Mouse (Mus musculus) hindbrain, postnatal 0 days (tissue): ENCODE measurements at regions not wholly inside any gene's neighbourhood (a gene's known extent, or its start where the extent isn't known, plus 50 kb on each side); places are given as distances from the start of the nearest gene placed in this dataset.

Experiments used
- ATAC-seq: fragments of 200-750 bp; cut with Nextera tagmentation; 2 replicates; pipeline ENCODE4 v1.8.0; 2017; ENCODE audit warnings: mild to moderate bottlenecking, moderate TSS enrichment, moderate library complexity
- DNase-seq: peaks from one replicate; pipeline ENCODE4 v3.0.0-alpha.2; 2015; ENCODE audit warnings: low spot score
- H3K27ac ChIP-seq: fragments of 300-500 bp; sonication (generic); 2 replicates; pipeline ENCODE4 v1.5.1; 2014; ENCODE audit warnings: mild to moderate bottlenecking
- H3K27me3 ChIP-seq: fragments of 300-500 bp; sonication (generic); 2 replicates; pipeline ENCODE4 v1.6.1; 2014; ENCODE audit warnings: low read length, mixed read lengths; ENCODE audit not compliant: insufficient read depth
- H3K36me3 ChIP-seq: fragments of 300-500 bp; sonication (generic); 2 replicates; pipeline ENCODE4 v1.6.1; 2014; ENCODE audit warnings: low read length, mixed read lengths; ENCODE audit not compliant: insufficient read depth
- H3K4me1 ChIP-seq: fragments of 300-500 bp; sonication (generic); 2 replicates; pipeline ENCODE4 v1.6.1; 2014; ENCODE audit warnings: antibody characterized with exemption, low read length, mixed read lengths; ENCODE audit not compliant: insufficient read depth
- H3K4me2 ChIP-seq: fragments of 300-500 bp; sonication (generic); 2 replicates; pipeline ENCODE4 v1.6.1; 2014; ENCODE audit warnings: low read depth, mild to moderate bottlenecking, low read length, moderate library complexity, mixed read lengths
- H3K4me3 ChIP-seq: fragments of 300-500 bp; sonication (generic); 2 replicates; pipeline ENCODE4 v1.5.1; 2014; ENCODE audit warnings: low read length
- H3K9ac ChIP-seq: fragments of 300-500 bp; sonication (generic); replicated peaks from 2 replicates; pipeline ENCODE4 v1.6.1; 2014; ENCODE audit warnings: mild to moderate bottlenecking, low read length, moderate library complexity, mixed read lengths
- H3K9me3 ChIP-seq: fragments of 300-500 bp; sonication (generic); 2 replicates; pipeline ENCODE4 v1.6.1; 2016; ENCODE audit warnings: low read length, mixed read lengths
- CTCF ChIP-seq: IDR thresholded peaks from 2 replicates; pipeline ENCODE4 v1.5.1; 2016; ENCODE audit warnings: antibody characterized with exemption, control low read depth, low read depth
- WGBS: fragments of 180-500 bp; shearing (Covaris S2); extraction: QIAGEN DNeasy Blood & Tissue Kit; methylation state at CpG from one replicate; pipeline ENCODE4 v1.1.7; 2014; 5-methylcytosine and 5-hydroxymethylcytosine counted together

- Histone ChIP-seq H3K27me3 (no peaks in the 10 kb centered on the region), H3K9me3 (no peaks in the 10 kb centered on the region), H3K4me3 (no peak overlapping the region), H3K4me1 (no peaks in the 10 kb centered on the region), H3K27ac (no peak overlapping the region), H3K9ac (no peak overlapping the region), H3K36me3 (no peaks in the 10 kb centered on the region), H3K4me2 (no peak overlapping the region)
- DNase-seq, result no peak
- 67% methylated on average over 10 of the region's 10 CpGs for WGBS
- ATAC-seq, result no peak
- no peak for TF ChIP-seq CTCF
Observed at GRCm38 (mm10) chr6:141126614-141127396, 122.3 kb upstream of the Pde3a start.

- Histone ChIP-seq H3K9me3 (no peaks in the 10 kb centered on the region), H3K4me1 (no peaks in the 10 kb centered on the region), H3K9ac (no peak overlapping the region), H3K4me2 (no peak overlapping the region), H3K27me3 (no peaks in the 10 kb centered on the region), H3K36me3 (no peaks in the 10 kb centered on the region), H3K27ac (no peak overlapping the region), H3K4me3 (no peak overlapping the region)
- TF ChIP-seq CTCF, result no peak
- DNase-seq (no peak), ATAC-seq (no peak)
- WGBS, result 77% methylated on average over 1 of the region's 1 CpGs
Observed at GRCm38 (mm10) chr6:141129596-141129995, 119.5 kb upstream of the Pde3a start.

- no peak overlapping the region for H3K9ac ChIP-seq
- peaks cover 3% of the 10 kb centered on the region; the same call in 1 of the 2 replicates for H3K4me1 ChIP-seq
- H3K27ac ChIP-seq, result no peak overlapping the region
- no peak overlapping the region for H3K4me3 ChIP-seq
- no peak for TF ChIP-seq CTCF
- ATAC-seq (no peak), DNase-seq (no peak)
- H3K4me2 ChIP-seq, result no peak overlapping the region
- WGBS, result 58% methylated on average over 6 of the region's 6 CpGs
- H3K9me3 ChIP-seq, result no peaks in the 10 kb centered on the region
- H3K36me3 ChIP-seq, result no peaks in the 10 kb centered on the region
- H3K27me3 ChIP-seq, result no peaks in the 10 kb centered on the region
Observed at GRCm38 (mm10) chr6:141134176-141134575, 114.9 kb upstream of the Pde3a start.

- DNase-seq (peak; percentile 5), ATAC-seq (no peak)
- Histone ChIP-seq H3K27me3 (no peaks in the 10 kb centered on the region), H3K9ac (no peak overlapping the region), H3K4me3 (no peak overlapping the region), H3K36me3 (no peaks in the 10 kb centered on the region), H3K4me1 (peaks cover 3% of the 10 kb centered on the region; the same call in 1 of the 2 replicates), H3K4me2 (no peak overlapping the region), H3K27ac (no peak overlapping the region), H3K9me3 (no peaks in the 10 kb centered on the region)
- no peak for TF ChIP-seq CTCF
- WGBS, result 61% methylated on average over 12 of the region's 12 CpGs
Observed at GRCm38 (mm10) chr6:141136664-141137375, 112.2 kb upstream of the Pde3a start.

GRCm38 (mm10) chr6:141141016-141141415 lies 108.1 kb upstream of the Pde3a start:
- Histone ChIP-seq H3K9me3 (no peaks in the 10 kb centered on the region), H3K27ac (no peak overlapping the region), H3K4me1 (peaks cover 3% of the 10 kb centered on the region; the same call in 1 of the 2 replicates), H3K36me3 (no peaks in the 10 kb centered on the region), H3K9ac (no peak overlapping the region), H3K4me3 (no peak overlapping the region), H3K27me3 (no peaks in the 10 kb centered on the region), H3K4me2 (no peak overlapping the region)
- no peak for TF ChIP-seq CTCF
- ATAC-seq (no peak), DNase-seq (no peak)
- 93% methylated on average over 22 of the region's 22 CpGs for WGBS

GRCm38 (mm10) chr6:141148417-141149169 lies 100.5 kb upstream of the Pde3a start:
- no peaks in the 10 kb centered on the region for H3K4me1 ChIP-seq
- H3K27ac ChIP-seq, result no peak overlapping the region
- WGBS, result 42% methylated on average over 5 of the region's 5 CpGs
- H3K4me3 ChIP-seq, result no peak overlapping the region
- H3K9me3 ChIP-seq, result no peaks in the 10 kb centered on the region
- no peaks in the 10 kb centered on the region for H3K27me3 ChIP-seq
- H3K4me2 ChIP-seq, result no peak overlapping the region
- DNase-seq (no peak), ATAC-seq (no peak)
- TF ChIP-seq CTCF, result no peak
- H3K9ac ChIP-seq, result no peak overlapping the region
- no peaks in the 10 kb centered on the region for H3K36me3 ChIP-seq
